Mouse (Mus musculus): ENCODE data around the gene Nsmce1.

The Nsmce1 gene

GRCm38 (mm10) chr7:125489636-125490035, 1.8 kb downstream of the Nsmce1 start:
- DNase-seq, result no peak

- DNase-seq, result no peak
Measured at GRCm38 (mm10) chr7:125488706-125489105, 2.7 kb downstream of the Nsmce1 start.

- no peak for DNase-seq
Measured at GRCm38 (mm10) chr7:125487126-125487525, 4.3 kb downstream of the Nsmce1 start.

GRCm38 (mm10) chr7:125486121-125486630, 5.2 kb downstream of the Nsmce1 start:
- no peak for DNase-seq

- DNase-seq, result no peak
Measured at GRCm38 (mm10) chr7:125484791-125485190, 6.6 kb downstream of the Nsmce1 start.

GRCm38 (mm10) chr7:125482886-125483285, 8.5 kb downstream of the Nsmce1 start:
- DNase-seq, result no peak

- DNase-seq, result no peak
Measured at GRCm38 (mm10) chr7:125482339-125482738, 9.1 kb downstream of the Nsmce1 start.

GRCm38 (mm10) chr7:125480518-125480917, 10.9 kb downstream of the Nsmce1 start:
- no peak for DNase-seq

GRCm38 (mm10) chr7:125478391-125478984, 12.9 kb downstream of the Nsmce1 start:
- DNase-seq, result peak; percentile 41 to 42

GRCm38 (mm10) chr7:125475601-125476251, 15.7 kb downstream of the Nsmce1 start:
- no peak for DNase-seq

- DNase-seq, result no peak
Measured at GRCm38 (mm10) chr7:125474535-125474934, 16.9 kb downstream of the Nsmce1 start.

GRCm38 (mm10) chr7:125471991-125472741, 19.2 kb downstream of the Nsmce1 start:
- peak; percentile 77 to 88 for DNase-seq

- DNase-seq, result no peak
Measured at GRCm38 (mm10) chr7:125470901-125471300, 20.5 kb downstream of the Nsmce1 start.

- DNase-seq, result peak; percentile 71 to 86
Measured at GRCm38 (mm10) chr7:125469937-125470336, 21.5 kb downstream of the Nsmce1 start.

GRCm38 (mm10) chr7:125462200-125462599, 29.2 kb downstream of the Nsmce1 start:
- no peak for DNase-seq

GRCm38 (mm10) chr7:125453671-125454070, 37.7 kb downstream of the Nsmce1 start:
- DNase-seq, result no peak

GRCm38 (mm10) chr7:125451078-125451477, 40.3 kb downstream of the Nsmce1 start:
- DNase-seq, result no peak

GRCm38 (mm10) chr7:125450678-125451077, 40.7 kb downstream of the Nsmce1 start:
- DNase-seq, result no peak

GRCm38 (mm10) chr7:125444464-125445401, 46.7 kb downstream of the Nsmce1 start, which contains the start of gene Kdm8:
Kdm8 (plus strand) TSS chr7:125444676.
- peak; percentile 95 to 97 for DNase-seq

- peak; percentile 2 to 19 for DNase-seq
Measured at GRCm38 (mm10) chr7:125444076-125444463, 47.3 kb downstream of the Nsmce1 start.

GRCm38 (mm10) chr7:125442323-125442722, 49.1 kb downstream of the Nsmce1 start:
- DNase-seq, result no peak

- no peak for DNase-seq
Measured at GRCm38 (mm10) chr7:125434666-125435290, 56.6 kb downstream of the Nsmce1 start.
